Mouse (Mus musculus): ENCODE measurements around the gene Gna13. TPM values are rescaled to one million over a fixed set of nuclear protein-coding genes. Genes with fewer than 3 reads are reported as not detected.

Gna13 gene
- 20.6 and 25.2 TPM in 2 replicates for polyA plus RNA-seq (2014; fragmentation: Nextera tagmentation; extraction: Ambion mirVana)

- Histone ChIP-seq H3K4me3 (ENCODE audit: low read depth, low read length) (peak within 1 kb of the TSS; percentile 95), H3K9ac (ENCODE audit: low read depth, low read length) (peak within 1 kb of the TSS; percentile 85), H3K4me1 (replicated peaks; ENCODE audit: control insufficient read depth, insufficient read depth, low read length) (peaks cover 8% of the 10 kb centered on the region; the same call in 1 of the 2 replicates), H3K27me3 (ENCODE audit: control insufficient read depth, insufficient read depth, low read length) (no peaks in the 10 kb centered on the region), H3K36me3 (ENCODE audit: control insufficient read depth, insufficient read depth, low read length) (peaks cover 2% of the 10 kb centered on the region; the same call in 1 of the 2 replicates), H3K27ac (ENCODE audit: low read depth, low read length) (peak within 1 kb of the TSS; percentile 93), H3K9me3 (ENCODE audit: control insufficient read depth, low read length) (no peaks in the 10 kb centered on the region), H3K4me2 (replicated peaks; ENCODE audit: low read depth, low read length) (peak within 1 kb of the TSS; percentile 56)
- ATAC-seq (ENCODE audit: low FRiP score) (peak; percentile 84), DNase-seq (ENCODE audit: low spot score) (peak; percentile 97)
- WGBS: 0% methylated on average over 42 of the region's 89 CpGs
These were observed at the start of gene Gna13 for GRCm38 (mm10) chr11:109362463-109363190. Gene Gna13 (plus strand): TSS chr11:109362831.

GRCm38 (mm10) chr11:109316921-109317320 lies 45.7 kb upstream of the Gna13 start:
- H3K9ac ChIP-seq (ENCODE audit: low read depth, low read length): no peak overlapping the region
- no peak overlapping the region for H3K4me3 ChIP-seq (ENCODE audit: low read depth, low read length)
- H3K36me3 ChIP-seq (ENCODE audit: control insufficient read depth, insufficient read depth, low read length): no peaks in the 10 kb centered on the region
- H3K4me1 ChIP-seq (replicated peaks; ENCODE audit: control insufficient read depth, insufficient read depth, low read length): no peaks in the 10 kb centered on the region
- peak; percentile 27 for DNase-seq (ENCODE audit: low spot score)
- H3K27ac ChIP-seq (ENCODE audit: low read depth, low read length): no peak overlapping the region
- WGBS: 42% methylated on average over 4 of the region's 4 CpGs
- H3K27me3 ChIP-seq (ENCODE audit: control insufficient read depth, insufficient read depth, low read length): peaks cover 2% of the 10 kb centered on the region; the same call in 1 of the 2 replicates
- no peak overlapping the region for H3K4me2 ChIP-seq (replicated peaks; ENCODE audit: low read depth, low read length)
- no peaks in the 10 kb centered on the region for H3K9me3 ChIP-seq (ENCODE audit: control insufficient read depth, low read length)
- no peak for ATAC-seq (ENCODE audit: low FRiP score)

GRCm38 (mm10) chr11:109319471-109319870 lies 43.2 kb upstream of the Gna13 start:
- 94% methylated on average over 4 of the region's 4 CpGs for WGBS
- no peak overlapping the region for H3K27ac ChIP-seq (ENCODE audit: low read depth, low read length)
- H3K4me3 ChIP-seq (ENCODE audit: low read depth, low read length): no peak overlapping the region
- DNase-seq (ENCODE audit: low spot score): no peak
- H3K4me1 ChIP-seq (replicated peaks; ENCODE audit: control insufficient read depth, insufficient read depth, low read length): no peaks in the 10 kb centered on the region
- no peaks in the 10 kb centered on the region for H3K9me3 ChIP-seq (ENCODE audit: control insufficient read depth, low read length)
- H3K27me3 ChIP-seq (ENCODE audit: control insufficient read depth, insufficient read depth, low read length): no peaks in the 10 kb centered on the region
- no peak overlapping the region for H3K9ac ChIP-seq (ENCODE audit: low read depth, low read length)
- H3K4me2 ChIP-seq (replicated peaks; ENCODE audit: low read depth, low read length): no peak overlapping the region
- ATAC-seq (ENCODE audit: low FRiP score): no peak
- H3K36me3 ChIP-seq (ENCODE audit: control insufficient read depth, insufficient read depth, low read length): no peaks in the 10 kb centered on the region

- H3K36me3 ChIP-seq (ENCODE audit: control insufficient read depth, insufficient read depth, low read length): no peaks in the 10 kb centered on the region
- H3K27ac ChIP-seq (ENCODE audit: low read depth, low read length): no peak overlapping the region
- ATAC-seq (ENCODE audit: low FRiP score) (no peak), DNase-seq (ENCODE audit: low spot score) (no peak)
- no peaks in the 10 kb centered on the region for H3K9me3 ChIP-seq (ENCODE audit: control insufficient read depth, low read length)
- H3K27me3 ChIP-seq (ENCODE audit: control insufficient read depth, insufficient read depth, low read length): no peaks in the 10 kb centered on the region
- no peak overlapping the region for H3K4me3 ChIP-seq (ENCODE audit: low read depth, low read length)
- H3K9ac ChIP-seq (ENCODE audit: low read depth, low read length): no peak overlapping the region
- no peaks in the 10 kb centered on the region for H3K4me1 ChIP-seq (replicated peaks; ENCODE audit: control insufficient read depth, insufficient read depth, low read length)
- 88% methylated on average over 5 of the region's 5 CpGs for WGBS
- H3K4me2 ChIP-seq (replicated peaks; ENCODE audit: low read depth, low read length): no peak overlapping the region
These were observed 42.7 kb upstream of the Gna13 start for GRCm38 (mm10) chr11:109319946-109320345.

GRCm38 (mm10) chr11:109320361-109320933 lies 42.2 kb upstream of the Gna13 start:
- H3K9me3 ChIP-seq (ENCODE audit: control insufficient read depth, low read length): no peaks in the 10 kb centered on the region
- no peak overlapping the region for H3K27ac ChIP-seq (ENCODE audit: low read depth, low read length)
- no peaks in the 10 kb centered on the region for H3K36me3 ChIP-seq (ENCODE audit: control insufficient read depth, insufficient read depth, low read length)
- H3K9ac ChIP-seq (ENCODE audit: low read depth, low read length): no peak overlapping the region
- no peak overlapping the region for H3K4me3 ChIP-seq (ENCODE audit: low read depth, low read length)
- H3K27me3 ChIP-seq (ENCODE audit: control insufficient read depth, insufficient read depth, low read length): no peaks in the 10 kb centered on the region
- H3K4me1 ChIP-seq (replicated peaks; ENCODE audit: control insufficient read depth, insufficient read depth, low read length): no peaks in the 10 kb centered on the region
- no peak for DNase-seq (ENCODE audit: low spot score)
- no peak for ATAC-seq (ENCODE audit: low FRiP score)
- WGBS: 52% methylated on average over 8 of the region's 8 CpGs
- H3K4me2 ChIP-seq (replicated peaks; ENCODE audit: low read depth, low read length): no peak overlapping the region

GRCm38 (mm10) chr11:109326270-109326669 lies 36.4 kb upstream of the Gna13 start:
- DNase-seq (ENCODE audit: low spot score): no peak
- no peak overlapping the region for H3K4me3 ChIP-seq (ENCODE audit: low read depth, low read length)
- H3K36me3 ChIP-seq (ENCODE audit: control insufficient read depth, insufficient read depth, low read length): no peaks in the 10 kb centered on the region
- no peaks in the 10 kb centered on the region for H3K9me3 ChIP-seq (ENCODE audit: control insufficient read depth, low read length)
- no peaks in the 10 kb centered on the region for H3K27me3 ChIP-seq (ENCODE audit: control insufficient read depth, insufficient read depth, low read length)
- H3K4me1 ChIP-seq (replicated peaks; ENCODE audit: control insufficient read depth, insufficient read depth, low read length): no peaks in the 10 kb centered on the region
- H3K9ac ChIP-seq (ENCODE audit: low read depth, low read length): no peak overlapping the region
- H3K4me2 ChIP-seq (replicated peaks; ENCODE audit: low read depth, low read length): no peak overlapping the region
- WGBS: 86% methylated on average over 13 of the region's 13 CpGs
- ATAC-seq (ENCODE audit: low FRiP score): no peak
- no peak overlapping the region for H3K27ac ChIP-seq (ENCODE audit: low read depth, low read length)

- Histone ChIP-seq H3K27me3 (ENCODE audit: control insufficient read depth, insufficient read depth, low read length) (no peaks in the 10 kb centered on the region), H3K4me2 (replicated peaks; ENCODE audit: low read depth, low read length) (no peak overlapping the region), H3K36me3 (ENCODE audit: control insufficient read depth, insufficient read depth, low read length) (no peaks in the 10 kb centered on the region), H3K27ac (ENCODE audit: low read depth, low read length) (no peak overlapping the region), H3K9ac (ENCODE audit: low read depth, low read length) (no peak overlapping the region), H3K4me1 (replicated peaks; ENCODE audit: control insufficient read depth, insufficient read depth, low read length) (no peaks in the 10 kb centered on the region), H3K4me3 (ENCODE audit: low read depth, low read length) (no peak overlapping the region), H3K9me3 (ENCODE audit: control insufficient read depth, low read length) (no peaks in the 10 kb centered on the region)
- DNase-seq (ENCODE audit: low spot score): no peak
- no peak for ATAC-seq (ENCODE audit: low FRiP score)
- 34% methylated on average over 3 of the region's 3 CpGs for WGBS
These were observed 35.2 kb upstream of the Gna13 start for GRCm38 (mm10) chr11:109327381-109327780.

GRCm38 (mm10) chr11:109327952-109328351 lies 34.7 kb upstream of the Gna13 start:
- WGBS: 86% methylated on average over 10 of the region's 10 CpGs
- no peak for ATAC-seq (ENCODE audit: low FRiP score)

GRCm38 (mm10) chr11:109329331-109329730 lies 33.3 kb upstream of the Gna13 start:
- no peaks in the 10 kb centered on the region for H3K27me3 ChIP-seq (ENCODE audit: control insufficient read depth, insufficient read depth, low read length)
- H3K4me1 ChIP-seq (replicated peaks; ENCODE audit: control insufficient read depth, insufficient read depth, low read length): no peaks in the 10 kb centered on the region
- H3K9me3 ChIP-seq (ENCODE audit: control insufficient read depth, low read length): no peaks in the 10 kb centered on the region
- H3K27ac ChIP-seq (ENCODE audit: low read depth, low read length): no peak overlapping the region
- no peak overlapping the region for H3K9ac ChIP-seq (ENCODE audit: low read depth, low read length)
- H3K4me2 ChIP-seq (replicated peaks; ENCODE audit: low read depth, low read length): no peak overlapping the region
- whole genome bisulfite sequencing: 65% methylated on average over 4 of the region's 4 CpGs
- no peak overlapping the region for H3K4me3 ChIP-seq (ENCODE audit: low read depth, low read length)
- no peaks in the 10 kb centered on the region for H3K36me3 ChIP-seq (ENCODE audit: control insufficient read depth, insufficient read depth, low read length)
- DNase-seq (ENCODE audit: low spot score) (no peak), ATAC-seq (ENCODE audit: low FRiP score) (no peak)

More at GRCm38 (mm10) chr11:109327952-109328351, 34.7 kb upstream of the Gna13 start:
- Histone ChIP-seq H3K27ac (ENCODE audit: low read depth, low read length) (no peak overlapping the region), H3K4me2 (replicated peaks; ENCODE audit: low read depth, low read length) (no peak overlapping the region), H3K4me3 (ENCODE audit: low read depth, low read length) (no peak overlapping the region), H3K4me1 (replicated peaks; ENCODE audit: control insufficient read depth, insufficient read depth, low read length) (no peaks in the 10 kb centered on the region), H3K36me3 (ENCODE audit: control insufficient read depth, insufficient read depth, low read length) (no peaks in the 10 kb centered on the region), H3K27me3 (ENCODE audit: control insufficient read depth, insufficient read depth, low read length) (no peaks in the 10 kb centered on the region), H3K9me3 (ENCODE audit: control insufficient read depth, low read length) (no peaks in the 10 kb centered on the region), H3K9ac (ENCODE audit: low read depth, low read length) (no peak overlapping the region)
- no peak for DNase-seq (ENCODE audit: low spot score)
